Mouse (Mus musculus) stomach, postnatal 0 days (tissue): ENCODE measurements around the gene Msh3.

Experiments
- CTCF ChIP-seq: IDR thresholded peaks from 2 replicates; pipeline ENCODE4 v1.5.1; 2016; ENCODE audit warnings: antibody characterized with exemption, low read depth, mild to moderate bottlenecking, moderate library complexity
- EP300 ChIP-seq: optimal IDR thresholded peaks from 2 replicates; pipeline ENCODE3; 2016; ENCODE audit warnings: antibody characterized with exemption

DNA sequence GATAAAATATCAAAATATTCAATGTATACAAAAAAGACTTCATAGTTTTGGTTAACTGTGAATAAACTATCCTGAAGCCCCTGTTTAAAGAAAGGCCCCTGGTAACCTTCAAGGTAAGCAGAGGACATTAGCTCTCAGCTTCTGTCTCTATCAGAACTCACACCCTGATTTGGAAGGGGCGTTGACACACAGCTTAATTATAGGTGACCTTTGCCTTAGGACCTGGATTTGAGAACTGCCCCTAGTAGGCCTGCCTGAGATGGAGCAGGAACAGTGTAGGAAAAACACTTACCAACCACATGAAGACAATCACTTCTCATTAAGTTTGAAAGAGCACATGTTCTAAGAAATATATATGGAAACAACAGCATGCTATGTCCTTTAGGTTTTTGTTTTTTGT lies 55.3 kb downstream of the Msh3 start:
- TF ChIP-seq CTCF: no peak
- TF ChIP-seq EP300: no peak
